23 mouse cellular contexts compared by ENCODE assay signal in the genomic region with DNA sequence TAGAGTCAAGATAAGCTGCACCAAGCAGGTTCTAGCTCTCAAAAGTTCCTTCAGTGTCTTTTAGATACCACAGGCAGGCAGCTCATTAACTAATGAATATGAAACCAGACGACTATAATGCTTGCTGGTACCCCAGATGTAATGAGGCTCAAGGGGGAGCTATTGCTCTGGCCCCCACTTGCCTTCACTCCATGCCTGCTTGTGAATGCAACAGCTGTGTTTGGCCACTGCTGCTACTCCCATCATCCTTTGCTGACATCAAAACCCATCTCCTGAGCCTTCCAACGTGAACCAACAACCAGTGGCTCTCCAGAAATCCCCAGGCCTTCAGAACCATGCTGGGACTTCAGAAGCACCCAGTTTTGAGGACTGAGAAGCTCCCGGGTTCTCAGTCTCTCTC.
DNase-seq lines count a peak whose midpoint lies in the region; ATAC-seq and TF ChIP-seq lines count a peak whose summit lies in the region.
"Had no signal": no experiment of that assay in that cellular context is flagged by ENCODE, and none has a peak within 500 bp of the region (broad histone marks: within the 10 kb centered on the region; RNA-seq: fewer than 3 reads in every experiment).

No protein-coding gene starts in this region.

- no peaks in the 10 kb centered on the region for H3K9me3 ChIP-seq in liver, embryonic 12.5 days (replicated peaks)
- H3K9me3 ChIP-seq: forebrain, embryonic 10.5 days; forebrain, embryonic 13.5 days; heart, embryonic 12.5 days; heart, embryonic 15.5 days; hindbrain, embryonic 15.5 days had no signal

- no peak for ATAC-seq in liver, embryonic 12.5 days
- ATAC-seq: activated CD4-positive, CD25-positive, alpha-beta regulatory T cell, adult 4 months; forebrain, embryonic 13.5 days; forebrain, embryonic 16.5 days; intestine, postnatal 0 days had no signal

- H3K9ac ChIP-seq in liver, adult 2 months (ENCODE audit: low read depth, low read length) = no peak overlapping the region
- H3K9ac ChIP-seq in liver, embryonic 12.5 days = no peak overlapping the region
- H3K9ac ChIP-seq: forebrain, embryonic 13.5 days; heart, embryonic 12.5 days; heart, embryonic 15.5 days; hindbrain, embryonic 15.5 days had no signal

- H3K79me2 ChIP-seq in liver, adult 2 months (ENCODE audit: control insufficient read depth, insufficient read depth, low read length) = no peaks in the 10 kb centered on the region

- H3K36me3 ChIP-seq in liver, adult 2 months (ENCODE audit: control insufficient read depth, insufficient read depth, low read length) = no peaks in the 10 kb centered on the region
- no peaks in the 10 kb centered on the region for H3K36me3 ChIP-seq in liver, embryonic 12.5 days
- H3K36me3 ChIP-seq: forebrain, embryonic 10.5 days; heart, embryonic 12.5 days; heart, embryonic 15.5 days; hindbrain, embryonic 15.5 days had no signal

- TF ChIP-seq POLR2A in liver, adult 2 months (IDR thresholded peaks at IDR 0.05; ENCODE audit: extremely low read depth, insufficient read depth, low read length) = no peak

- H3K27me3 ChIP-seq in liver, adult 2 months (ENCODE audit: control insufficient read depth, insufficient read depth, low read length) = no peaks in the 10 kb centered on the region
- H3K27me3 ChIP-seq in liver, embryonic 12.5 days (replicated peaks) = no peaks in the 10 kb centered on the region
- H3K27me3 ChIP-seq: forebrain, embryonic 13.5 days; heart, embryonic 12.5 days; heart, embryonic 15.5 days; hindbrain, embryonic 15.5 days had no signal

- WGBS in liver, adult 2 months = 50% methylated on average over 3 of the region's 3 CpGs
- 46% methylated on average over 3 of the region's 3 CpGs for WGBS in liver, embryonic 12.5 days (ENCODE audit: insufficient replicate concordance)

- H3K4me2 ChIP-seq in liver, embryonic 12.5 days = no peak overlapping the region
- H3K4me2 ChIP-seq: forebrain, embryonic 13.5 days; heart, embryonic 12.5 days; heart, embryonic 15.5 days; hindbrain, embryonic 15.5 days had no signal

- no peak overlapping the region for H3K4me3 ChIP-seq in liver, adult 2 months (ENCODE audit: insufficient read depth, low read depth, low read length)
- H3K4me3 ChIP-seq in liver, embryonic 12.5 days = no peak overlapping the region
- H3K4me3 ChIP-seq: forebrain, embryonic 10.5 days; forebrain, embryonic 13.5 days; heart, embryonic 12.5 days; heart, embryonic 15.5 days; hindbrain, embryonic 15.5 days had no signal

- H3K27ac ChIP-seq in liver, adult 2 months (replicated peaks; ENCODE audit: insufficient read depth, low read depth, low read length) = no peak overlapping the region
- no peak overlapping the region for H3K27ac ChIP-seq in liver, embryonic 12.5 days
- H3K27ac ChIP-seq: forebrain, embryonic 10.5 days; forebrain, embryonic 13.5 days; heart, embryonic 15.5 days; hindbrain, embryonic 15.5 days had no signal

- peak; percentile 10; the same call in 1 of the 2 replicates for TF ChIP-seq CTCF in liver, adult 2 months (IDR thresholded peaks at IDR 0.05; ENCODE audit: low read depth, low read length)

- peak; percentile 36 for DNase-seq in heart, adult 11 months
- DNase-seq in heart, adult 9 months (ENCODE audit: low spot score in 2 of 2) = no peak
- DNase-seq in liver, adult 2 months (ENCODE audit: extremely low read depth, low read depth, low spot score) = peak; percentile 2
- peak; percentile 3 for DNase-seq in ES-CJ7 (ENCODE audit: low read depth, low spot score)
- no peak for DNase-seq in cerebellum, adult 9-10 months
- no peak for DNase-seq in ovary, adult 18-20 months (ENCODE audit: low spot score)
- DNase-seq: adrenal gland, adult 8-10 months; adrenal gland, postnatal 25 days; cerebellum, adult 11-12 months; cerebellum, adult 8-10 months; cerebellum, postnatal 14 days; gastrocnemius, postnatal 25 days; heart, postnatal 10 days; heart, postnatal 4 days had no signal

- no peaks in the 10 kb centered on the region for H3K4me1 ChIP-seq in liver, adult 2 months (ENCODE audit: control insufficient read depth, insufficient read depth, low read length)
- H3K4me1 ChIP-seq in liver, embryonic 12.5 days = no peaks in the 10 kb centered on the region
- H3K4me1 ChIP-seq: forebrain, embryonic 10.5 days; forebrain, embryonic 13.5 days; heart, embryonic 12.5 days; heart, embryonic 15.5 days; hindbrain, embryonic 15.5 days had no signal

Comparison
In these comparisons a context has a peak if more than half of its experiments do, and no peak if none do; other contexts are left out.
1. DNase-seq: peak in heart, adult 11 months (single experiment), liver, adult 2 months (single experiment) and ES-CJ7 (single experiment); none in heart, adult 9 months (0 of 2), cerebellum, adult 9-10 months (single experiment) and ovary, adult 18-20 months (single experiment).